Comparison of ENCODE assay signal across 14 mouse cellular contexts in the genomic region with DNA sequence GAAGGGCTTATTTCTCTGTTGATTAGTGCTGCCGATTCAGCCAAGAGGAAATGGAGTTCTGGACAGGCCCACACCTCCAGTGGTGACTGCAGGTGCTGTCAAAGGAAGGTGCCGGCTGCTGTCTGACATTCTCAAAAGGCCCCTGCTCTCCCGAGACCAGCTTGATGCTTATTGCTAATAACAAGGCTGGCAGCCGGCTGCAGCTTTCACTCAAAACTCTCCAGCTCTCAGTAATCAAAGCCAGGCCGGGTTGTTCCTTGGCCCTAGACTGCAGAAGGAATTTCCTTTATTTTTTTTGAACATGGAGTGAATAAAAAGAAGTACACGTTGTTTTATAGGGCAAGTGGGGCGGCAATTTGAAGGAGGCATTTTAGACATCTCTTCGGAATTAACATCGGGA. TPM values are rescaled to one million over a fixed set of nuclear protein-coding genes. Genes with fewer than 3 reads are reported as not detected.
A peak's percentile ranks its signal among the peaks of the same experiment; 100 is the strongest.
DNase-seq lines count a peak whose midpoint lies in the region; ATAC-seq lines count a peak whose summit lies in the region.
"Had no signal": no experiment of that assay in that cellular context is flagged by ENCODE, and none has a peak within 500 bp of the region (broad histone marks: within the 10 kb centered on the region; RNA-seq: fewer than 3 reads in every experiment).

No protein-coding gene starts in this region.

- intact Hi-C loops in left cerebral cortex, postnatal 4 days (cut with DNase I) = no loop called here
- intact Hi-C loops in left cerebral cortex, postnatal 36 days (cut with DNase I) = no loop called here

- no peak overlapping the region for H3K4me2 ChIP-seq in forebrain, embryonic 13.5 days
- no peak overlapping the region for H3K4me2 ChIP-seq in forebrain, embryonic 12.5 days
- 0 out of 2 replicates have a peak overlapping the region, but pooled peaks have one; percentile 5 for H3K4me2 ChIP-seq in embryonic facial prominence, embryonic 12.5 days (replicated peaks)
- H3K4me2 ChIP-seq: liver, embryonic 11.5 days had no signal

- H3K27ac ChIP-seq in forebrain, embryonic 13.5 days = peak overlapping the region; percentile 22; the same call in 1 of the 2 replicates
- H3K27ac ChIP-seq in forebrain, embryonic 12.5 days = no peak overlapping the region
- H3K27ac ChIP-seq in embryonic facial prominence, embryonic 12.5 days = peak overlapping the region; percentile 46; the same call in 1 of the 2 replicates
- H3K27ac ChIP-seq: kidney, postnatal 0 days; midbrain, embryonic 10.5 days had no signal

- no peak for ATAC-seq in forebrain, embryonic 13.5 days
- ATAC-seq in forebrain, embryonic 12.5 days (ENCODE audit: low FRiP score) = no peak
- no peak for ATAC-seq in embryonic facial prominence, embryonic 12.5 days (ENCODE audit: insufficient number of reproducible peaks, insufficient read depth, low FRiP score, low TSS enrichment)

- H3K4me3 ChIP-seq in forebrain, embryonic 13.5 days = no peak overlapping the region
- no peak overlapping the region for H3K4me3 ChIP-seq in forebrain, embryonic 12.5 days (replicated peaks)
- H3K4me3 ChIP-seq in embryonic facial prominence, embryonic 12.5 days = no peak overlapping the region
- H3K4me3 ChIP-seq: midbrain, embryonic 10.5 days had no signal

- no peak overlapping the region for H3K9ac ChIP-seq in forebrain, embryonic 13.5 days
- no peak overlapping the region for H3K9ac ChIP-seq in forebrain, embryonic 12.5 days
- H3K9ac ChIP-seq in embryonic facial prominence, embryonic 12.5 days = no peak overlapping the region

- 57% methylated on average over 9 of the region's 9 CpGs for WGBS in forebrain, embryonic 13.5 days
- WGBS in forebrain, embryonic 12.5 days = 62% methylated on average over 9 of the region's 9 CpGs
- 39% methylated on average over 9 of the region's 9 CpGs for WGBS in embryonic facial prominence, embryonic 12.5 days

- DNase-seq in left cerebral cortex, postnatal 4 days = peak; percentile 7
- no peak for DNase-seq in left cerebral cortex, postnatal 36 days (ENCODE audit: low spot score in 2 of 2)
- peak; percentile 4 for DNase-seq in mesoderm, embryonic 11.5 days (ENCODE audit: low read depth, low spot score)
- no peak for DNase-seq in thymus, postnatal 14 days
- no peak for DNase-seq in urinary bladder, postnatal 4 days (ENCODE audit: low spot score in 2 of 2)

- H3K36me3 ChIP-seq in forebrain, embryonic 13.5 days (ENCODE audit: poor library complexity, severe bottlenecking) = no peaks in the 10 kb centered on the region
- H3K36me3 ChIP-seq in forebrain, embryonic 12.5 days (replicated peaks) = no peaks in the 10 kb centered on the region
- no peaks in the 10 kb centered on the region for H3K36me3 ChIP-seq in embryonic facial prominence, embryonic 12.5 days
- H3K36me3 ChIP-seq: midbrain, embryonic 10.5 days had no signal

- H3K9me3 ChIP-seq in forebrain, embryonic 13.5 days (replicated peaks) = no peaks in the 10 kb centered on the region
- H3K9me3 ChIP-seq in forebrain, embryonic 12.5 days = no peaks in the 10 kb centered on the region
- no peaks in the 10 kb centered on the region for H3K9me3 ChIP-seq in embryonic facial prominence, embryonic 12.5 days
- H3K9me3 ChIP-seq: midbrain, embryonic 10.5 days had no signal

- no peaks in the 10 kb centered on the region for H3K4me1 ChIP-seq in forebrain, embryonic 13.5 days
- H3K4me1 ChIP-seq in forebrain, embryonic 12.5 days = no peaks in the 10 kb centered on the region
- H3K4me1 ChIP-seq in embryonic facial prominence, embryonic 12.5 days = peaks cover 2% of the 10 kb centered on the region; the same call in 1 of the 2 replicates
- H3K4me1 ChIP-seq: midbrain, embryonic 10.5 days had no signal

- no peaks in the 10 kb centered on the region for H3K27me3 ChIP-seq in forebrain, embryonic 13.5 days
- 0 out of 2 replicates have a peak, but pooled peaks cover 2% of the 10 kb centered on the region for H3K27me3 ChIP-seq in forebrain, embryonic 12.5 days
- no peaks in the 10 kb centered on the region for H3K27me3 ChIP-seq in embryonic facial prominence, embryonic 12.5 days

RNA-seq across cellular contexts. Expression of a gene that starts 18.1 kb away (rescaled TPM):
- polyA plus RNA-seq in forebrain, embryonic 13.5 days (2015; fragmentation: Nextera tagmentation; extraction: Ambion mirVana) = not detected in 2 replicates
- not detected in 2 replicates for polyA plus RNA-seq in forebrain, embryonic 12.5 days (2016; fragmentation: Nextera tagmentation; extraction: Ambion mirVana)
- total RNA-seq in left cerebral cortex, postnatal 4 days (2021) = not detected
- not detected for total RNA-seq in left cerebral cortex, postnatal 36 days (2021)
- not detected in 2 replicates for polyA plus RNA-seq in embryonic facial prominence, embryonic 12.5 days (2016; fragmentation: Nextera tagmentation; extraction: Ambion mirVana)
- total RNA-seq: adrenal gland, adult 18-20 months; neutrophil, adult 5-6 weeks had no signal
- polyA plus RNA-seq: heart, embryonic 14.5 days; kidney, postnatal 0 days; liver, embryonic 11.5 days; midbrain, embryonic 10.5 days had no signal

RNA-seq across cellular contexts. Expression of a gene that starts 21.3 kb away (rescaled TPM):
- polyA plus RNA-seq in forebrain, embryonic 13.5 days (2015; fragmentation: Nextera tagmentation; extraction: Ambion mirVana) = not detected in 2 replicates
- not detected in 2 replicates for polyA plus RNA-seq in forebrain, embryonic 12.5 days (2016; fragmentation: Nextera tagmentation; extraction: Ambion mirVana)
- not detected for total RNA-seq in left cerebral cortex, postnatal 4 days (2021)
- not detected for total RNA-seq in left cerebral cortex, postnatal 36 days (2021)
- not detected in 2 replicates for polyA plus RNA-seq in embryonic facial prominence, embryonic 12.5 days (2016; fragmentation: Nextera tagmentation; extraction: Ambion mirVana)
- total RNA-seq: adrenal gland, adult 18-20 months; neutrophil, adult 5-6 weeks had no signal
- polyA plus RNA-seq: heart, embryonic 14.5 days; kidney, postnatal 0 days; liver, embryonic 11.5 days; midbrain, embryonic 10.5 days had no signal

RNA-seq across cellular contexts. Expression of a gene that starts 24.5 kb away (rescaled TPM):
- polyA plus RNA-seq in forebrain, embryonic 13.5 days (2015; fragmentation: Nextera tagmentation; extraction: Ambion mirVana) = not detected in 2 replicates
- not detected in 2 replicates for polyA plus RNA-seq in forebrain, embryonic 12.5 days (2016; fragmentation: Nextera tagmentation; extraction: Ambion mirVana)
- total RNA-seq in left cerebral cortex, postnatal 4 days (2021) = not detected
- not detected for total RNA-seq in left cerebral cortex, postnatal 36 days (2021)
- not detected in 2 replicates for polyA plus RNA-seq in embryonic facial prominence, embryonic 12.5 days (2016; fragmentation: Nextera tagmentation; extraction: Ambion mirVana)
- total RNA-seq: adrenal gland, adult 18-20 months; neutrophil, adult 5-6 weeks had no signal
- polyA plus RNA-seq: heart, embryonic 14.5 days; kidney, postnatal 0 days; liver, embryonic 11.5 days; midbrain, embryonic 10.5 days had no signal

RNA-seq across cellular contexts. Expression of a gene that starts 27.7 kb away (rescaled TPM):
- polyA plus RNA-seq in forebrain, embryonic 13.5 days (2015; fragmentation: Nextera tagmentation; extraction: Ambion mirVana) = not detected in 2 replicates
- not detected in 2 replicates for polyA plus RNA-seq in forebrain, embryonic 12.5 days (2016; fragmentation: Nextera tagmentation; extraction: Ambion mirVana)
- total RNA-seq in left cerebral cortex, postnatal 4 days (2021) = not detected
- not detected for total RNA-seq in left cerebral cortex, postnatal 36 days (2021)
- polyA plus RNA-seq in embryonic facial prominence, embryonic 12.5 days (2016; fragmentation: Nextera tagmentation; extraction: Ambion mirVana) = not detected in 2 replicates
- total RNA-seq: adrenal gland, adult 18-20 months; neutrophil, adult 5-6 weeks had no signal
- polyA plus RNA-seq: heart, embryonic 14.5 days; kidney, postnatal 0 days; liver, embryonic 11.5 days; midbrain, embryonic 10.5 days had no signal

RNA-seq across cellular contexts. Expression of a gene that starts 30.8 kb away (rescaled TPM):
- not detected in 2 replicates for polyA plus RNA-seq in forebrain, embryonic 13.5 days (2015; fragmentation: Nextera tagmentation; extraction: Ambion mirVana)
- not detected in 2 replicates for polyA plus RNA-seq in forebrain, embryonic 12.5 days (2016; fragmentation: Nextera tagmentation; extraction: Ambion mirVana)
- not detected for total RNA-seq in left cerebral cortex, postnatal 4 days (2021)
- total RNA-seq in left cerebral cortex, postnatal 36 days (2021) = not detected
- polyA plus RNA-seq in embryonic facial prominence, embryonic 12.5 days (2016; fragmentation: Nextera tagmentation; extraction: Ambion mirVana) = not detected in 2 replicates
- total RNA-seq: adrenal gland, adult 18-20 months; neutrophil, adult 5-6 weeks had no signal
- polyA plus RNA-seq: heart, embryonic 14.5 days; kidney, postnatal 0 days; liver, embryonic 11.5 days; midbrain, embryonic 10.5 days had no signal

Comparison
In these comparisons a context has a peak if more than half of its experiments do, and no peak if none do; other contexts are left out.
1. DNase-seq: peak in left cerebral cortex, postnatal 4 days (single experiment) and mesoderm, embryonic 11.5 days (single experiment); none in left cerebral cortex, postnatal 36 days (0 of 2), thymus, postnatal 14 days (single experiment) and urinary bladder, postnatal 4 days (0 of 2).